Mouse (Mus musculus) adrenal gland, adult 8-10 months (tissue): ENCODE data around the gene Has3. TPM values are rescaled to one million over a fixed set of nuclear protein-coding genes. Genes with fewer than 3 reads are reported as not detected.
"Not testable (repeated sequence)": the region's sequence is repeated elsewhere in the genome, so short reads cannot be mapped to it uniquely, and the experiment has no call there.

Source experiments
- DNase-seq: peaks from one replicate; pipeline ENCODE4 v3.0.0; 2022
- total RNA-seq, 4 experiments: library from RNA; stranded (reverse); gene quantifications; 2 replicates each; pipeline ENCODE4 v1.2.4; 2022

Has3 gene
- under 1 TPM; 0.14 to 0.62 (median 0.56) TPM for total RNA-seq

- DNase-seq = no peak
Observed at GRCm38 (mm10) chr8:106870051-106870450, at the start of gene Has3. Has3 (plus strand) TSS chr8:106870242.

GRCm38 (mm10) chr8:106820553-106821515 lies 49.2 kb upstream of the Has3 start:
- DNase-seq = no peak

DNA sequence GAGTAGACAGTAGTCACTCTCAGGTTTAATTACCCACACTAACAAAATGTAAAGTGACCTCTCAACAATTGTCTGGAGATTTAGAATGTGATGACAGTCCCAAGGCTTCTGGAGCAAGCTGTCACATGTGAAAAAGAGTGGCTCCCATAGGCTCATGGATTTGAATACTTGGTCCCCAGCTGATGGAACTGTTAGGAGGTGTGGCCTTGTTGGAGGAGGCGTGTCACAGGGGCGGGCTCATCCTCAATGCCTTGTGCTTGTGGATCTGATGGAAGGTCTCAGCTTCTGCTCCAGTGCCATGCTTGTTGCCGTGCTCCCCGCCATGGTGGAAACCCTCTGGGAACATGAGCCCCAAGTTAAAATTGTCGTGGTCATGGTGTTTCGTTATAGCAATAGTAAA lies 41.1 kb upstream of the Has3 start:
- DNase-seq = no peak

GRCm38 (mm10) chr8:106829526-106830045 lies 40.5 kb upstream of the Has3 start:
- no peak for DNase-seq

- DNase-seq = no peak
Observed at GRCm38 (mm10) chr8:106834899-106835298, 35.1 kb upstream of the Has3 start.

DNA sequence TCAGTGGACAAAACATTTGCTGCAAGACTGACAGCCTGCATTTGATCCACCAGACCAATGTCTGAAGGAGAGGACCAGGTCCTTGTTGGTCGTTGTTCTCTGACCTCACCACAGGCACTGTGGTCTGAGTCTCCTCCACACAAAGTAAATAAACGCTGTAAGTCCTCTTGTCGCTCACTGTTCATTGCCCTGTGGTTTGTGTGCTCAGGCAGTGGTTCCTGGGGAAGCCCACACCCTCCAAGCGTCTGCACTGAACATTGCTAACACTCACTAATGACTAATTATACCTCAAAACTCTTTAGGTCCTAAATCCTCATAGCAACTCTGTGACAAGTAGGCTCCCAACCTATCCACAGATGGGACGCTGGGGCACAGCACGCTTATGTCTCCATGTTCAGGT lies 33.5 kb upstream of the Has3 start:
- no peak for DNase-seq

DNA sequence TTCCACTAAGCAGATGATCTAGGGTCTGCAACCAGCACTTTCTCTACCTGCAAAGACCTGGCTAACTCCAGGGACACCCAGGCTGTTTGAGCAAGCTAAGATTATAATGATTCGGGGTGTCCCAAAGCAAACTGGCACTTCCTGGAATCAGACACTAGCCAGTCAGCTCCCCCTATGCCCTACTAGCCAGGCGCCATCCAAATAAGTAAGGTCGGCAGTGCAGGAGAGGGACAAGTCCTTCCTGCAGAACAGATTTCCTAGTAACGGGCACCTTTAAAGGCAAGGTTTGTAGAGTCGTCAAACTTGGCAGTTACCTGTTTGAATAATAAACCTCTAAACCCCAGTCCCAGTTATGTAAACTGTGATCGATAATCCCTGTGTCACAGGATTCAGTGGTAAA lies 31.2 kb upstream of the Has3 start:
- DNase-seq = no peak

DNA sequence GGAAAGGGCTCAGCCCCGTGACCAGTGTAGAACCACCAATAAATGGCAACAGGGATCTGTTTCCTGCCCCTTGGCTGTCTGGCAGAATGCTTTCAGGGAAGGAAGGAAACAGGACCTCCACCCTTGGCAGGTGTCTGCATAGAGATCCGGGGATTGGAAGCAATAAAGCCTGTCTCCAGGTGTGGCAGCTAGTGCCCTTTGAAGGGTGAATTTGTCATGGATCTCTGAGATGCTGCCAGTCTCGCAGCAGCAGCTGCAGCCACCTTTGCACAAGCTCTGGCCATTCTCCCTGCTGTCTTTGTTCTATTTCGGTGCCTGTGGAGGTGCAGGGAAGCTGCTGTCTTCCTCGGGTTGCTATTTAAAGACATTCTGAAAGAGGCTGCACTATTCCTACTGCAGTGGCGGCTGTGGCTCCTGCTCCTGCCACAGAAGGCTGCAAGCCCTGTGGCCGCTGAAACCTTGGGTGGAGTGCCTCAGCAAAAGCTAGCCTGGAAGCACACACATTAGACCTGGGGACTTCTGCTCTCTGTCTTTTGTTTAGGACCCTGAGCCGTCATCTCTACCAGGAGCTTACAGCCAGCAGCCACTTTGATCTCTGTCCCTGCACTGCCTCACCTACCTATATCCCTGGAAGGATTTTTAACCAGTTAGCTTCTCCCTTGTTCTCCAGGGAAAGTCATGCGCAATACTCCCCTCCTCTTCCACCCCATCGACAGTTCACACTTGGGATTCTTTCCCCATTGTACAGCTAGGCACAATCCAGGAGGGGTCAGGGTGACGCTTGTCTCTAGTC lies 30.6 kb upstream of the Has3 start:
- DNase-seq = no peak

DNA sequence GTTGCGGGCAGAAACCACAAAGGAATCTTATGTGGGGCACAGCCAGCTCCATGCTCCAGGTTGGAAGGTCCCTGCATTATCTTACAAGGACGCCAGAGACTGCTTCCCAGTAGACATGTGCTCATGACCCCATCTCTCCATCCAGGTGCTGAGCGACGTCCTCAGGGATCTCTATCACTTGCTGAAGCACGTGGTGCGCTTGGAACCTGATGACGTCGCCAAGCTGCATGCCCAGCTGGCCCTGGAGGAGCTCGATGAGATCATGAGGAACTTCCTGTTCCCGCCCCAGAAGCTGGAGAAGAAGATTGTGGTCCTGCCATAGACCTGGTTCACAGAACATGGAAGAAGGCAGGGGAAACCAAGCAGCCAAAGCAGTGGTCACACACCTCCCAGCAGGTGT lies 20.0 kb upstream of the Has3 start:
- DNase-seq = no peak

DNA sequence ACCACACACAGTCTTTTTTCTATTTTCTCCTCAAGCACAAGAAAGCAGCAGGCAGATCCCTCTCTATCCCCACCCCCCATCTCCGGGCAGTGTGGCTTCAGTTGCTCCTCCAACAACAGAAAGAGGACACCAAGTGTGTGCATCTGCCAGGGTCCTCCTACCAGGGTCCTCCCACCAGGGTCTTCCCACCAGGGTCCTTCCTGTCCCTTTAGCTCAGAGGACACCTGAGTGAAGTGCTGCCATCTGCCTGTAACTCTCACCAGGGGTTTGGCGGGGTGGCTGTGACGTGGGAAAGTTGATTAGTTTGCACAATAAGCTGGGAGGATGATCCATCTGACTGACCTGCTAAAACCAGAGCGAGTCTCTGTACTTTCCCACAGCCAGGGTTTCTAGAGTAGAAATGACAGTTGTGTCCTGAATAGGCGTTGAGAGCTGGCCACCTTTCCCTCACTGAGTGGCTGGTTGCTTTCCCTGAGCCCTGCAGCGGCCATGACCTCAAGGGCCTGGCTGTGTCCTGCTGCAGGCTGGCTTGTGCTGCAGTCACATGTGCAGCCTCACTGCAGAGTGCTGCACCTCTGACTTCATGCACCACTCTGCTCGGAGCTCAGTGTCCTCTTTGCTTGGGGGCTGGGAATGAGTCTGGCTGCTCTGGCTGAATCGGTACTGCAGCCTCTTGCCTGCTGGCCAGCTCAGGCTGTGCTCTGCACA lies 15.4 kb upstream of the Has3 start:
- DNase-seq = peak; percentile 23

GRCm38 (mm10) chr8:106855242-106855562 lies 14.8 kb upstream of the Has3 start:
- DNase-seq = peak; percentile 44

DNA sequence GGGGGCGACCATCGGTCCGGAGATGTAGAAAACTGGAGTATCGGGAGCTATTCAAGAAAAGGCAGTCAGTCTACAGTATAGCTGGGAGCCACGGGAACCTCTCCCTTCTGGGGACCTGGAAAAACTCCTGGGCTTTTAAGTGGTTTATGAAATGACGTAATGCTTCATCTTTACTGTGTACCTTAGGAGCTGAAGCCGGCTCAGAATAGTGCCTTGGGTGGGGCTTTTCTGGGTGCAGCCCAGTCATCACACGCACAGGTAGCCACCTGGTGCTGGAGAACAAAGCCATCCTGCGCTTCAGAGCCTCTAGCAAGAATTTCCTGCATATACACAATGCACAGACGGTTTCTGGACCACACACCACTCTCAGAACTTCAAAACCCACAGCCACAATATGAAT lies 7.2 kb upstream of the Has3 start:
- no peak for DNase-seq

- DNase-seq = no peak
Observed at GRCm38 (mm10) chr8:106865354-106865753, 4.7 kb upstream of the Has3 start.

GRCm38 (mm10) chr8:106870537-106871327 lies 690 bp downstream of the Has3 start:
- peak; percentile 33 for DNase-seq

DNA sequence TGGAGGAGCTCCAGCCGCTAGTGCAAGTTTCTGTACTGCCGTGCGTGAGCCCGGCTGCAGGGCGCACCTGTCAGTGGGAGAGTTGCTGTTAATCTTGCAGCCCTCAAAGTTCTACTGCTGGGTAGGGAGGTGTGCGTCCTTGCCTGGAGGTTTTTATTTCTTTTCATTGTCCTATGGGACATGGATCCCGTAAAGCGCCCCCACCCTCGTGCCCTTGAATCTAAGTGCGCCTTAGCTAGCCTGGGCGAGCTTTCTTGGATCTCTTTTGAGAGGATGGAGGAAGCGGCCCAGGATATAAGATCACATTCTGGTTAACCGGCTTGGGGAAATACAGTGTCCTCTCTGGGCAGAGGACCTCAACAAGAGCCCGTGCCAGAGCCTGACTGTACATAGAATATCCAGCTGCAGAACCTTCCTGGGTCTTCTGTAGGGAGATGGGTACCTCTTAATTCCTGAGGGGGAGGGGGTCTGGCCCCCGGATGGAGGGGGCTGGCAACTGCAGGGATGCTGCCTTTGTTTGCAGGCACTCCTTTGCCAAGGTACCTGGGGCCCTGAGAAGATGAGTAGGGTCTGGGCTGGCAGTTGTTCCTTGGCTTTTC lies 1.4 kb downstream of the Has3 start:
- no peak for DNase-seq

- no peak for DNase-seq
Observed at GRCm38 (mm10) chr8:106871931-106872371, 1.9 kb downstream of the Has3 start.

DNA sequence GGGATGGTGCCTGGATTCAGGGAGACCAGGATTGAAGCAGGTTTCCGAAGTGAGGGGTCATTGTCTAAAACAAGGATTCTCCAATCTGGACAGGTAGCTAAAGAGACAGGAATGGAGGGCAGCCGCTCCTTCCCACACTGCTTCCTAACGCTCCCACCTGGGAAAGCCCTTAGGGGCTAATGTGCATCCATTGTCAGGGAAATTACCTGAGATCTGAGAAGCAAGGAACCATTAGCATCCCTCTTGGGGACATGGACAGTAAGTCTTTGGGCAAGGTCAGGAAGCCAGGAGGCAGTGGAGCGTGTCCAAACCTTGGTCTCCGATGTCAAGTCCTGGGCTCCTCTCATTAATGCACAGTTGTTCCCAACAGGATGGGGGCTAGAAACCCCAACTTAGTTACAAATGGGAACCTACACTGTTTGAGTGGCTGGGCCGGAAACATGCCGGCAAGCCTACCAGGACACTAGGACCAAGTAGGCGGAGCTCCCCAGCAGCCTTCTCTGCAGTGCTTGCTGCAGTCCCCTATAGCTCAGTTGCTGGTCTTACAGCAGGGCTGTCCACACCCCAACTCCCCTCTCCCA lies 2.5 kb downstream of the Has3 start:
- no peak for DNase-seq

- no peak for DNase-seq
Observed at GRCm38 (mm10) chr8:106880121-106880707, 10.2 kb downstream of the Has3 start.

GRCm38 (mm10) chr8:106884094-106884493 lies 14.1 kb downstream of the Has3 start:
- DNase-seq = not testable (repeated sequence)

DNA sequence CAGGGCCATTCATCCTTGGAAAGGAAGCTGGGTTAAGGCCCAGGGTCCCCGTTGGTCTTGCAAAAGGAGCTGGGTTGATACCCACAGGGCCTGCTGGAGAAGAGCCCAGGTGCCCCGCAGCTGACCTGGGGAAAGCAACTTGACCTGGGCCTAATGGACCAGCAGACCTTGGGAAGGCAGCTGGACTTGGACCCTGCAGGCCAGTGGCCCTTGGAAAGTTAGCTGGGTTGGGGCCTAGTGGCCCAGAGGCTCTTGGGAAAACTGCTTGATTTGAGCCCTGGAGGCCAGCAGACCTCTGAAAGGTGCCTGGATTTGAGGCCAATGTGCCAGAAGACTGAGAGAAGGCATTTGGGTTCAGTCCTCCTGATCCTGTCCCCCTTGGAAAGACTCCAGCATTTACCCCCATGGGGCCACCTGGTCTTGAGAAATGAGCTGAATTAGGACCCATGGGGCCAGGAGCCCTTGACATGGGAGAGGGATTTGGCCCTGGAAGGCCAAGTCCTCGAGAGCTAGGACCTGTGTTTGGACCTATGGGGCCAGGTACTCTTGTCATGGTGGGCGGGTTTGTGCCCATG lies 14.9 kb downstream of the Has3 start:
- DNase-seq = not testable (repeated sequence)
